Mouse (Mus musculus): Measurements from ENCODE around the gene Ppm1b.

Ppm1b gene

GRCm38 (mm10) chr17:85063560-85063959 lies 107.0 kb downstream of the Ppm1b start:
- in situ Hi-C loops (cut with MboI; ENCODE audit: low sequenced_read_pairs) = no loop called here

GRCm38 (mm10) chr17:85067331-85067730 lies 110.8 kb downstream of the Ppm1b start:
- in situ Hi-C loops (cut with MboI; ENCODE audit: low sequenced_read_pairs) = no loop called here

GRCm38 (mm10) chr17:85070658-85071057 lies 114.1 kb downstream of the Ppm1b start:
- in situ Hi-C loops (cut with MboI; ENCODE audit: low sequenced_read_pairs) = no loop called here

GRCm38 (mm10) chr17:85071088-85071775 lies 114.7 kb downstream of the Ppm1b start:
- in situ Hi-C loops (cut with MboI; ENCODE audit: low sequenced_read_pairs) = no loop called here

GRCm38 (mm10) chr17:85072383-85072782 lies 115.8 kb downstream of the Ppm1b start:
- in situ Hi-C loops (cut with MboI; ENCODE audit: low sequenced_read_pairs) = no loop called here

- in situ Hi-C loops (cut with MboI; ENCODE audit: low sequenced_read_pairs) = no loop called here
These were observed 116.7 kb downstream of the Ppm1b start for GRCm38 (mm10) chr17:85073214-85073613.

Measured in CH12F3 (cell line).